11 mouse cellular contexts compared by ENCODE assay signal in genomic region chr6:30654932-30655331, GRCm38 (mm10). TPM values are rescaled to one million over a fixed set of nuclear protein-coding genes. Genes with fewer than 3 reads are reported as not detected.
A peak's percentile ranks its signal among the peaks of the same experiment; 100 is the strongest.
DNase-seq lines count a peak whose midpoint lies in the region; ATAC-seq and TF ChIP-seq lines count a peak whose summit lies in the region.
"Had no signal": no experiment of that assay in that cellular context is flagged by ENCODE, and none has a peak within 500 bp of the region (broad histone marks: within the 10 kb centered on the region; RNA-seq: fewer than 3 reads in every experiment).

No protein-coding gene starts in this region.

- H3K4me1 ChIP-seq in stomach, embryonic 14.5 days (ENCODE audit: control insufficient read depth, insufficient read depth, low read length): peaks cover 26% of the 10 kb centered on the region
- no peaks in the 10 kb centered on the region for H3K4me1 ChIP-seq in stomach, postnatal 0 days (replicated peaks; ENCODE audit: control insufficient read depth, insufficient read depth)
- peaks cover 70% of the 10 kb centered on the region for H3K4me1 ChIP-seq in hindbrain, embryonic 10.5 days (replicated peaks)
- peaks cover 54% of the 10 kb centered on the region for H3K4me1 ChIP-seq in limb, embryonic 15.5 days

- H3K9ac ChIP-seq in stomach, embryonic 14.5 days (replicated peaks; ENCODE audit: low read depth, low read length): no peak overlapping the region
- no peak overlapping the region for H3K9ac ChIP-seq in stomach, postnatal 0 days (ENCODE audit: low read length)
- H3K9ac ChIP-seq in limb, embryonic 15.5 days: no peak overlapping the region

- no peak overlapping the region for H3K4me3 ChIP-seq in stomach, embryonic 14.5 days (ENCODE audit: low read depth, low read length)
- H3K4me3 ChIP-seq in stomach, postnatal 0 days (ENCODE audit: low read depth, low read length): no peak overlapping the region
- no peak overlapping the region for H3K4me3 ChIP-seq in hindbrain, embryonic 10.5 days
- H3K4me3 ChIP-seq in limb, embryonic 15.5 days: no peak overlapping the region

- TF ChIP-seq CTCF in stomach, postnatal 0 days (IDR thresholded peaks at IDR 0.05; ENCODE audit: low read depth): no peak

- no peaks in the 10 kb centered on the region for H3K9me3 ChIP-seq in stomach, embryonic 14.5 days (ENCODE audit: control insufficient read depth, low read depth, low read length)
- no peaks in the 10 kb centered on the region for H3K9me3 ChIP-seq in stomach, postnatal 0 days (ENCODE audit: control insufficient read depth, low read length)
- H3K9me3 ChIP-seq in hindbrain, embryonic 10.5 days: no peaks in the 10 kb centered on the region
- no peaks in the 10 kb centered on the region for H3K9me3 ChIP-seq in limb, embryonic 15.5 days

- no peak overlapping the region for H3K4me2 ChIP-seq in stomach, embryonic 14.5 days (replicated peaks; ENCODE audit: low read depth, low read length)
- H3K4me2 ChIP-seq in stomach, postnatal 0 days (replicated peaks; ENCODE audit: low read depth): no peak overlapping the region
- no peak overlapping the region for H3K4me2 ChIP-seq in limb, embryonic 15.5 days

- DNase-seq in stomach, postnatal 0 days (ENCODE audit: low spot score): no peak
- DNase-seq in hindbrain, embryonic 10.5 days (ENCODE audit: low spot score): no peak
- no peak for DNase-seq in left cerebral cortex, adult 18-20 months (ENCODE audit: low spot score in 2 of 2)
- DNase-seq in B cell, adult 2 months: no peak
- no peak for DNase-seq in layer of hippocampus, adult 11-12 months (ENCODE audit: low spot score)
- DNase-seq: gastrocnemius, postnatal 10 days; layer of hippocampus, postnatal 36 days had no signal

- H3K27me3 ChIP-seq in stomach, embryonic 14.5 days (ENCODE audit: control insufficient read depth, insufficient read depth, low read length): no peaks in the 10 kb centered on the region
- H3K27me3 ChIP-seq in stomach, postnatal 0 days (ENCODE audit: control insufficient read depth, insufficient read depth, low read length): no peaks in the 10 kb centered on the region
- H3K27me3 ChIP-seq in hindbrain, embryonic 10.5 days (ENCODE audit: insufficient read depth, poor library complexity, severe bottlenecking): peaks cover 6% of the 10 kb centered on the region; the same call in 1 of the 2 replicates
- H3K27me3 ChIP-seq in limb, embryonic 15.5 days: no peaks in the 10 kb centered on the region

- 69% methylated on average over 3 of the region's 3 CpGs for WGBS in stomach, embryonic 14.5 days
- WGBS in stomach, postnatal 0 days: 87% methylated on average over 3 of the region's 3 CpGs
- WGBS in hindbrain, embryonic 10.5 days: 83% methylated on average over 3 of the region's 3 CpGs
- WGBS in limb, embryonic 15.5 days: 63% methylated on average over 3 of the region's 3 CpGs

- no peak for ATAC-seq in stomach, embryonic 14.5 days (ENCODE audit: insufficient number of reproducible peaks, insufficient read depth, low FRiP score, low read depth)
- no peak for ATAC-seq in stomach, postnatal 0 days (ENCODE audit: low FRiP score, low TSS enrichment)
- ATAC-seq in limb, embryonic 15.5 days (ENCODE audit: insufficient number of reproducible peaks, low FRiP score, low TSS enrichment, low read depth): no peak
- ATAC-seq: lung, postnatal 0 days had no signal

- H3K36me3 ChIP-seq in stomach, embryonic 14.5 days (ENCODE audit: control insufficient read depth, insufficient read depth, low read length): no peaks in the 10 kb centered on the region
- no peaks in the 10 kb centered on the region for H3K36me3 ChIP-seq in stomach, postnatal 0 days (ENCODE audit: control insufficient read depth, insufficient read depth, low read length)
- H3K36me3 ChIP-seq in hindbrain, embryonic 10.5 days: peaks cover 16% of the 10 kb centered on the region
- H3K36me3 ChIP-seq in limb, embryonic 15.5 days: peaks cover 9% of the 10 kb centered on the region; the same call in 1 of the 2 replicates

- TF ChIP-seq EP300 in stomach, postnatal 0 days (optimal IDR thresholded peaks at IDR 0.05): no peak

- peak overlapping the region; percentile 28 for H3K27ac ChIP-seq in stomach, embryonic 14.5 days (ENCODE audit: low read length)
- no peak overlapping the region for H3K27ac ChIP-seq in stomach, postnatal 0 days (replicated peaks)
- H3K27ac ChIP-seq in hindbrain, embryonic 10.5 days: peak overlapping the region; percentile 83
- peak overlapping the region; percentile 91 for H3K27ac ChIP-seq in limb, embryonic 15.5 days

RNA-seq across cellular contexts. Expression of gene Cpa1, which starts 15.9 kb away (rescaled TPM):
- polyA plus RNA-seq in stomach, embryonic 14.5 days (2014; fragmentation: Nextera tagmentation; extraction: Ambion mirVana): 1.5 and 116 TPM in 2 replicates
- 1.3 and 1.5 TPM in 2 replicates for polyA plus RNA-seq in stomach, postnatal 0 days (2015; fragmentation: Nextera tagmentation; extraction: Ambion mirVana)
- 0.14 and 0.16 TPM in 2 replicates for polyA plus RNA-seq in hindbrain, embryonic 10.5 days (2016; fragmentation: Nextera tagmentation; extraction: Ambion mirVana)
- polyA plus RNA-seq in limb, embryonic 15.5 days (2015; fragmentation: Nextera tagmentation; extraction: Ambion mirVana): 1.7 and 1.9 TPM in 2 replicates
- total RNA-seq in left cerebral cortex, adult 18-20 months (2021): not detected
- total RNA-seq: ES-E14; layer of hippocampus, postnatal 36 days had no signal

RNA-seq across cellular contexts. Expression of gene Cep41, which starts 38.6 kb away (rescaled TPM):
- 10.8 and 12.9 TPM in 2 replicates for polyA plus RNA-seq in stomach, embryonic 14.5 days (2014; fragmentation: Nextera tagmentation; extraction: Ambion mirVana)
- 4.0 and 4.7 TPM in 2 replicates for polyA plus RNA-seq in stomach, postnatal 0 days (2015; fragmentation: Nextera tagmentation; extraction: Ambion mirVana)
- 16.0 and 19.0 TPM in 2 replicates for polyA plus RNA-seq in hindbrain, embryonic 10.5 days (2016; fragmentation: Nextera tagmentation; extraction: Ambion mirVana)
- polyA plus RNA-seq in limb, embryonic 15.5 days (2015; fragmentation: Nextera tagmentation; extraction: Ambion mirVana): 28.6 and 46.4 TPM in 2 replicates
- 1 to 10 TPM; 6.4 to 7.0 TPM for total RNA-seq in left cerebral cortex, adult 18-20 months (2021)

RNA-seq across cellular contexts. Expression of gene Cpa5, which starts 44.1 kb away (rescaled TPM):
- polyA plus RNA-seq in stomach, embryonic 14.5 days (2014; fragmentation: Nextera tagmentation; extraction: Ambion mirVana): 0.13 and 0.15 TPM in 2 replicates
- polyA plus RNA-seq in stomach, postnatal 0 days (2015; fragmentation: Nextera tagmentation; extraction: Ambion mirVana): 0.16 and 0.18 TPM in 2 replicates
- polyA plus RNA-seq in hindbrain, embryonic 10.5 days (2016; fragmentation: Nextera tagmentation; extraction: Ambion mirVana): 0.08 and 0.44 TPM in 2 replicates
- 0.27 and 0.83 TPM in 2 replicates for polyA plus RNA-seq in limb, embryonic 15.5 days (2015; fragmentation: Nextera tagmentation; extraction: Ambion mirVana)
- not detected for total RNA-seq in left cerebral cortex, adult 18-20 months (2021)
- total RNA-seq: ES-E14; layer of hippocampus, postnatal 36 days had no signal
- polyA plus RNA-seq: lung, postnatal 0 days had no signal
